Mouse (Mus musculus): ENCODE results near the gene Pcnx2.
A peak's percentile ranks its signal among the peaks of the same experiment; 100 is the strongest.

The Pcnx2 gene

DNA sequence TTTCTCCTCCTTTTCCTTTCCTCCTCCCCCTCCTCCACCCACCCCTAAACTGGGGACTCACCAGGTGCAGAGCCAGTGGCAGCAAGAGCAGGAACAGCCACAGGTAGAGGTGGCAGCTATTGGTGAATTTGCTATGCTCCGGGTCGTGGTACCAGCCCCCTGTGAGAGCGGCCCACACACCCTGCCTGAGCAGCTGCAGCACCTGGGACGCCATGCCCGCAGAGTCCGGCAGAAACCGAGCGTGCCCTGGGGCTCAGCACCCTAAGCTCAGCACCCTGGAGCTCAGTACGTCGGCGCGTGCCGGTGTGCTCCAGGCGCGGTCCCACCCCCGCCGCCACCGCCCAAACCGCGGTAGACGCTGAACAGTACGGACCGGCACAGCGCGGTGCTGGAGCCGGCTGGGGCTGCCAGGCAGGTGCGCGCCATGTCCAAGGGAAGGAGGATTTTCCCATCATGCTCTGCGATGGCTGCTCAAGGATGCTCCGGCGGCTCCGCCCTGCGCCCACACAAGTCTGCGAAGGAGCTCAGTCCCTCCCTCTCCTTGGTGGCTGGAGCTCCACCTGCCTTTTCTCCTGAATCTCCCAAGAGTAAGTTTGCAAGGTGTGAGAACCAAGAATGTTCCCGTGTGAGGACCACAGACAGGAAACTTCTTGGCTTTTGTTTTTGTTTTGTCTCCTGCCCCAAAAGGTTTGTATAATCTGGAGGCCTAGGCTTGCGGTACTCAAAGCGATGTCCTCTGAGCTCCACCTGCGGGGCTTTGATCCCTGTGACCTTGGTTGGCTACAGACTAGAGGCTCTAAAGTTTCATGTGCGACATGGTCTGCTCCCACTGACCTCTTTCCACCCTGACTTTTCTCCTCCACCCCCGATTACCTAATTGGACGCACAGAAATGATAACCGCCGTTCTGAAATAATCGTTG lies at the start of gene Pcnx2:
Gene Pcnx2, minus strand, starts transcription at position 450 of the 921 bp plus-strand sequence.
- DNase-seq, result no peak

DNA sequence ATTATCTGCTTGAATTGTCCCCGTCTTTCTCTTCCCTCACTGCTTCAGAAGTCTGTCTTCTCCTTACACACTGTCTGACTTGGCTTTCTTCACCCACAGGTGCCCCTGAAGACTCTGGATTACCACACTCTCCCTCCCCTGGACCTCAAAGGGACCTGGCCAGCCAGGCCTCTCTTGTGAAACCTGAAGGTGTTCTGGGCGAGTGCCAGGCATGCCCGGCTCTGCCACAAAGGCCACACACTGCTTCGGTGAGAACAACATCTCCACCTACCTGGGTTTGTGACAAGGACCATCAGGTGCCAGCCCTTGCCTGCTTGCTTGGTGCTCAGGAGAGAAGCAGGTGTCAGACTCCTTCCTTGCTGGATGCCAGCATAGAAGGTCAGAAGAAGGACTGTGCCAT lies 46.4 kb upstream of the Pcnx2 start:
- no peak for DNase-seq

DNA sequence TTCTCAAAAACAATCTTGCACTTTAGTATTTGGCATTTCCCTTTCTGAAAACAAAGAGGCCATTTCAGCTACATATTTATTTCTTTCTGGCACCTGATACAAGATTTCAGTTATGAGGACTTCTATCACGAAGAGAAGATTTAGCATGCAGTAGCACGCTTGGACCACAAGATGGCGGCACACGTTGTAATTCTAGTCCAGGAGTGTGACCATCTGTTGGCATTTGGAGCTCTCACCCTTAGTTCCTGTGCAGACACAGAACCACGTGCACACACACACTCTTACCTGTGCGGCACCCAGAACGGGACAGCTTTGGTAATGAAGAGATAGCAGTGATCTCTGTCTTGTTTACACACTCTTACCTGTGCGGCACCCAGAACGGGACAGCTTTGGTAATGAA lies 37.5 kb upstream of the Pcnx2 start:
- peak; percentile 55 for DNase-seq

DNA sequence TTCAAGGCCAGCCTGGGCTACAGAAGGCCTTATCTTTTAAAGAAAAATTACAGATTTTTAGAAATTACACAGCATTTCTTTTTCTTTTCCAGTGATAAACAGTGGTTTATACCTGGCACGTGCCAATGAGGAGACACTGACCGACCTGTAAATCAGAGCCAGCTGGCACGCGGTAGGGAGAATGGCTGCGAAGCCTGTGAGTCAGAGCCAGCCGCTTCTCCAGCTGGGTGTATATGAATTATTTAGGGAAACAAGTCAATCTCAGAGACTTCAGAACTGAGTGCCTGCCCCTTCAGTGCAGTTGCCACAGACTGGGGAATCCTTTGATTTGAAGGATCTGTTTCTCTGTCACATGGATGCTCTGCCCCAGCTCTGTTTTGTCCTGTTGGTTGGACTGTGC lies 33.7 kb upstream of the Pcnx2 start:
- no peak for DNase-seq

DNA sequence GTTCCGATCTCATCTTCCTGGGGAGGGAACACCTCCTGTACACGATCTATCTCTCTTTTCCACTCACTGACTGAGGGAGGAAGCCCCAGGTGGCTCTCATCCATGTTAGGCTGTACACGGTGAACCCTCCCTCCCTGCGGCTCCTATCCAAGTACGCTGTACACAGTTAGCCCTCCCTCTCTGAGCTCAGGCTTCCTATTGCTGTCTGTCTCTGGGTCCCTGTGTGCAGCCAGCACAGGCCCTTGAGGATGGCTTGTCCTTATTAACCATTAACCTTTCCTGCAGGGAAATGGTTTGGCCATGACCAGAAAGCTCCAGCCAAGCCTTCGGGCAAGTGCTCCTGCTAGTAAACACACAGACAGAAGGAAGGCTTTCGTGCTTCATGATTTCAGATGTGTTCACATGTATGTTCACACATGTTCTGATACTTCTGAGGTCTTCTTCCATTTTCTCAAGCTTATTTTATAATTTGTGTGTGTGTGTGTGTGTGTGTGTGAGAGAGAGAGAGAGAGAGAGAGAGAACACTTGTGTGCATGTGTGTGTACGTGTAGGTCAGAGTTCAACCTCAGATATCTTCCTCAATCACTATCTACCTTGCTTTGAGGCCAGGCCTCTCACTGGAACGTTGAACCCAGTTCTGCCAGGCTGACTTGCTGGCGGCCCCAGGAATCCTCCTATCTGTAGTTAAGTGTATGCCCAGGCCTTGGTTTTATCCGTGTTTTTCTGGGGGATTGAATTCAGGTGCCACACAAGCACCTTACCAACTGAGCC lies 32.3 kb upstream of the Pcnx2 start:
- peak; percentile 84 for DNase-seq

DNA sequence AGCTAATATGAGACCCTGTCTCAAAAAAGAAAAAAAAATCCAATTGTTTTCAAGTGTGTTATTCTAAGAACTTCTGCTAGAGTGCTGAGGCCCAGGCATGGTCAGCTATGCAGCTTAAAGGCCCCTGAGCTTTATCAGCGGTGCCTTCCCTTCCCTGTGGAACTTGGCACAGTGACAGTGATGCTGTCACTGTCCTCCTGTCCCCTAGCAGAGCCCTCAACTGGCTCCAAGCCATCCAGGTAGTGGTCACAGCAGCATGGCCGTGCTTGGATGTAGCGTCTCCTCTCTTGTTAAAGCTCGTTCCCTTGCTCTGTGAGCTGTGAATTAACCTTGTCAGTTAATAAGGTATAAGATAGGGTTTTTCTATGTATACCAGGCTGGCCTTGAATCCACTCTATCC lies 28.5 kb upstream of the Pcnx2 start:
- no peak for DNase-seq

DNA sequence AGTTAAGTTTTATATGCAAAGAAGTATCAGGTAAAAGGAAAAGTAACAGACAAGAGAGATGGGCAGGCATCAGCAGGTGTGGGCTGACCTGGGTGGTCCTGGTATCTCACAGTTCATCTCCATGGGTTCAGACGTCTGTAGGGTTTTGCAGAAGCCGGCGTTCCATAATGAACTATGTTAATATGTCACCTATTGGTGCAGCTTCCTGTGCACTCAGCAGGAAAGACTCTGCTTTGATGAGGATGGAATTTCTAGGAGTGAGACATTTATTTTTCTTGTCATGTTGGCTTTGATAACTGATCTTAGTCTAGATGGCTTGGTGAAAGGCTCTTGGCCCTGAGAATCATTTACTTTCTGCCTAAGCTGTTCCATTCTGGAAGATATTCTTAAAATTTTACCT lies 24.2 kb upstream of the Pcnx2 start:
- no peak for DNase-seq

DNA sequence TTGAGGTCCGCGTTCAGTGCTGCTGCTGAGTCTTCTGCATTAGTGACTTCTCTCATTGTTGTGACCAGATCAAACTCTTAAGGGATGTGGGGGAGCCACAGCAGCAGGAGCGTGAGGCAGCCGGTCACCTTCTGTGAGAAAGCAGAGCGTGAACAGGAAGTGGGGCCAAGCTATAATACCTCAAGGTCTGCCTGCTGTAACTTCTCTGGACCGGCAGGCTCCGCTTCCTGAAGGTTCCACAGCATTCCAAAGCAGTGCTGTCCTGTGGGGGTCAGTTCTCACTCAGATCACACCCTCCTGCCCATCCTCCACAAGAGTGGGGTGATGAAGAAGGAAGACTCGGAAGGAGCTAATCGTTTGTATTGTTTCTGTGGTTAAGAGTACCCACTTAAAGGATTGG lies 22.6 kb upstream of the Pcnx2 start:
- DNase-seq, result peak; percentile 44

DNA sequence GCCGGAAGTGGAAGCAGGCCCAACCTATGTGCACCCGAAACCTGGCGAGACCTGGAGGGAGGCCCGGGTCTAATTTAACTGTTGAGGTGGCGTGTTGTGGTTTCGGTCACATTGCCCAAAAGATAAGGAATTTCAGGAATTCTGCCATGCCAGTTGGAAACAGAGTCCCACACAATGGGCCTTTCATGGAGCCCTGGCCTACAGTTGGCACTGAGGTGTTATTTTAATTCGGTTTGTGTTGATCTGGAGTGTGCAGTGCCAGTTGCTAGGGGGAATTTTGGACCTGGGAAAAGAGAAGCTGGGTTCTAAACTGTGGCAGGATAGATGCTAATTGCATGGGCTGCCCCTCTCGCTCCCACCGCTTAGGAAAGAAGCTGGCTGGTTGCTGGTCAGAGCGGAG lies 22.2 kb upstream of the Pcnx2 start:
- no peak for DNase-seq

DNA sequence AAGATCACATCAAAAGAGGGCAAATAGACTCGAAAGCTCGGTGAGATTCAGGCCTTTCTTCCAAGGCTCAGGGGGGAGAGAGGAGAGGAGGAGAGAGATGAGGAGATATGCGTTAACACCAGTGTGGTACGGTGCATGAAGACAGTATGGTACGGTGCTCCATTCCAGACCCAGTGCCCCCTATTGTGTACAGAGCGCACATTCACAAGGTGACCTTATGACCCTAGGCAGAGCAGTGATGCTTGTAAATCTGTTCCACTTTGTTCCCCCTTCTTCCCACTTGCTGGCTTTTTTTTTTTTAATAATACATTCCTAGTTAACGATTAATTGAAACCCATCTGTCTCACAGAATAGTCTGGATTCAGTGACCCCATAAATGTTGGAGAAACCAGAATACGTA lies 21.4 kb upstream of the Pcnx2 start:
- no peak for DNase-seq

DNA sequence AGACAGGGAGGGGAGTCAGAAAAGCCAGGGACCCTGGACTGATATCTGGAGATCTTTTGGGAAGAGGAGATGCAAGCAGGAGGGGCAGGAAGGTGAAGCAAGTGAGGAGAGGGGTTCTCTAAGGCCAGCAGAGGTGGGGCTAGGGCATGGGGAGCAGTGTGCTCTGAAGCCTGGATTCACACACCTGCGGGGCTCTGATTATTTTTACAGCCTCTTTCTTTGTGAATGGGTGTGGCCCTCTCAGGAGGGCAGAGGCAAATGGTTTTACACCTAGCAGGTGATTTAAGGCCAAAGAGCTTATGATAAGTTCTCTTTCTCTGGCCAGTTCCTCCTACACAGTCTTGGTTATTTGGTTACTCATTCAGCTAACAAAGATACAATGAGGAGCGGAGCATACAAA lies 20.6 kb upstream of the Pcnx2 start:
- DNase-seq, result no peak

DNA sequence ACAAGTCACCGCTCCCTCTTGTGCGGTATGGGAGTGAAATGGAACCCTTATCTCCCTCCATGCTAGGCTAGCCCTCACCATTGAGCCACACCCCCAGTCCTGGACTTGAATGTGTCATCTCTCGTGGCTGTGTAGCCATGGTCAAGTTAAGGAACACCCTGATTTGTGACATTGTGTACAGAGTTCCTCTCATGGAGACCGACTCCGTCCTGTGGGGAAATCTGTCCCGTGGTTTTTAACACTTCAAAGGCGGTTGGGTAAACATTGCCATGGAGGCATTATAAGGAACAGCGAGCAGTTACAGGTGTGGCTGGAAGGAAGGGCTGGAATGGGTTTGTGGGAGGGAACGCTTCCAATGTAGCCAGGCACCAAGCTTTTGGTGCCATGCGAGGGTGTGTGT lies 18.9 kb upstream of the Pcnx2 start:
- DNase-seq, result no peak

DNA sequence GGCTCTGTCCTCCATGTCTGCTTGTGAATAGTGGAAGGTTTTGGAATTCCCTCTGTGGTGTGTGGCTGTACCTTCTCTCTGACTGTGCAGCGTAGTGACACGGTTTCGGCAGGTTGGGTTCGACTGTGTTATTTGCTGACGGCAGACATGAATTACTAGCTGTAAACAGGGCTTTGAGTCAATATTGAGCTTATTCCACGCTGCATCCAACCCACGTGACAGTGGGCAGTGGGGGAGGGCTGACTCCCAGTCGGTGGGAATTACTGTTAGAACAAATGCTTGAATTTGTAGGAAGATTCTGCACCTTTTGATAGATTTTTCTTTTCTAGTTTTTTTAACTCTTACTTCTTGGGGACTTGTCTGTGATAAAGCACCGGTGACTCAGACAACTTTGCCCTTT lies 16.3 kb upstream of the Pcnx2 start:
- no peak for DNase-seq

DNA sequence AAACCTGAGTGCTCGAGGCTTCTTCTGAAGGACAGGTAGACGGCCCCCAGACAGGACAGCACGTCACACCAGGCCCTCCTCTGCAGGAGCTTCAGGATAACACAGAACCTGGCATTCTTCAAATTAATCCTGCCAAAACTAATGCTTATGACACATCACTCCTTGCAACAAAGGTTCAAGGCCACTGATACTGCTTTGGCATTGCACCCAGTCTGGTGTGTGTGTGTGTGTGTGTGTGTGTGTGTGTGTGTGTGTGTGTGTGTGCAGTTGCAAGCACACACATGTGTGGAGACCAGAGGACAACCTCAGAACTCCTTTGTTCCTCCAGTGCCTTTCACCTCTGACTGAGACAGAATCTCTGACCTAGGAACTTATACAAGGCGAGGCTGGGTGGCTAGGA lies 15.1 kb upstream of the Pcnx2 start:
- DNase-seq, result no peak

DNA sequence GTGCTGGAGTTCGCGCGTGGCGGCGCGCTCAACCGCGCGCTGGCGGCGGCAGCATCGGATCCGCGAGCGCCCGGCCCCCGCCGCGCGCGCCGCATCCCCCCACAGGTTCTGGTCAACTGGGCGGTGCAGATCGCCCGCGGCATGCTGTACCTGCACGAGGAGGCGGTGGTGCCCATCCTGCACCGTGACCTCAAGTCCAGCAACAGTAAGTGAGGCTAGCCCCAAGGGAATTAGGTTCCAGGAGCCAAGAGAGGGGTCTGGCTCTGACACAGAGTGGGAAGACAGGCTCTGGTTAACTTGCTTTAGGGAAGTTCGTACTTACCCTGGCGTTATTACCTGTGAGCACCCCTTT lies 13.1 kb upstream of the Pcnx2 start:
- peak; percentile 41 for DNase-seq

DNA sequence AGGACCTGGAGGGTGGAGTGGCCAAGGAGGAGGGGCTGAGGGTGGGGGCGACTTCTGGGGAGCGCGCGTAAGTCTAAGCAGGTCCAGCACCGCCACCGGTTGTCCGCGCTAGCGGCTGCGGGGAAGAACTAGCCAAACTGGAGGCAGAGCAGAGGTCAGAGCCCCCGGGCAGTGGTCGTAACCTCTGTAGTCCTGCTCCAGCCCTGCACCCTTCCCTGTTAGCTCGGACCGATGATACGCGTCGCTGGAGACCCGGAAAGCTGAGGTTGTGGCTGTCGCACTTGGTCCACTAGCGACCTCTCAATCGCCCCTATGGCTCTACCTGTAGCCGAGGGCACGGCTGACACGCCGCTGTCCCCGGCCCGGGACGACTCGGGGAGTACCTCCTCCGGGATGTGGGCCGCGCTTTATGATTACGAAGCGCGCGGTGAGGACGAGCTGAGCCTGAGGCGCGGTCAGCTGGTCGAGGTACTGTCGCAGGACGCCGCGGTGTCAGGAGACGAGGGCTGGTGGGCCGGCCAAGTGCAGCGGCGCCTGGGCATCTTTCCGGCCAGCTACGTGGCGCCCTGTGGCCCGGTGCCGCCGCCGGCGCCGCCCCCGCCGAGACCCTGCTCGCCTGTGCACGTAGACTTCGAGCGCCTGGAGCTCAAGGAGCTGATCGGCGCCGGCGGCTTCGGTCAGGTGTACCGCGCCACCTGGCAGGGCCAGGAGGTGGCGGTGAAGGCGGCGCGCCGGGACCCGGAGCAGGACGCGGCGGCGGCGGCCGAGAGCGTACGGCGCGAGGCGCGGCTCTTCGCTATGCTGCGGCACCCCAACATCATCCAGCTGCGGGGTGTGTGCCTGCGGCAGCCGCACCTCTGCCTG lies 12.5 kb upstream of the Pcnx2 start, which contains the start of gene Map3k21:
Gene Map3k21, plus strand, starts transcription at position 86 of the 864 bp plus-strand sequence.
- no peak for DNase-seq

DNA sequence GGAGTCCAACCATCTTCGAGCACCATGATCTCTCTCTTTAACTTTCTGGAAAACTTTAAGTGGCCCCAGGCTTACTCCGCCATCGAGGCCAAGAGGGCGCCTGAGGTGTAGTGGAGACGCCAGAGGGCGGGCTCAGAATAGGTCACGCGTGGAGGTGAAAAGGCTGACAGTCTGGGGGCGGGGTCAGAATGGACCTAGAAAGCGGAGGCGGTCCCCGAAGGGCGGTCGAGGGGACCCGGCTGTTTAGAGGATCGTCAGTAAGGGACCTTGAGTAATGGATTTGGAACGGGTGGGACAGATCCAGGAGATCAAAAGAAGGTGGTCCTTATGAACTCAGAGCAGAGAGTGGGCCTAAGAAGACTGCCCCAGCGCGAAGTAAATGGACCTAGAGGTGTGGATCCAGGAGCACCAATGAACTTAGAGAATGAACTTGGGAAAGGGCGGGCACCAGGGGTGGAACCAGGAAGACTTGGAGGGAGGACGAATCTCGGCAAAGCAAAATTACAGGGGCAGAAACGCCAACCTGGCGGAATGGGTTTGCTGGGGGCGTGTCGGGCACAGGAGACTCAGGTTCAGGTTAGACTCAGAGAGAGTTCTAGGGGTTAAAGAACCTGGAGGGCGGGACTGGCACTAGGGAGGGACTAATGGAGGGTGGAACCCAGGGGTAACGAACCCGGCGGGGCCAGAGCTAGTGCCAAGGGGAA lies 11.7 kb upstream of the Pcnx2 start:
- peak; percentile 98 for DNase-seq

DNA sequence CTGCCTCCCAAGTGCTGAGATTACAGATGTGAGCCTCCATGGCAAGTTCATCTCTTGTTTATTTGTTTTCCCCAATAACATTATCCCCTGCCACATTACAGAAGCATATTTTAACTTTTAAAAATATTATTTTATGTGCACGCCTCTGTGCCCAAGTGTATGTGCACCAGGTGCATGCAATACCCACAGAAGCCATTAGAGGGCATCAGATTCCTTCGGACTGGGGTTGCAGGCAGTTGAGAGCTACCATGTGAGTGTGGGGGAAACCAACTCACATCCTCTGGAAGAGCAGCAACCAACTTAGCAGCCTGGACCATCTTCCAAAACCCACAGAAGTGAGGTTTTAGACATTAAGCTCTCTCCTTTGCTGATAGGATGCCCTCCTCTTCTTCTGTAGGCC lies 9.2 kb upstream of the Pcnx2 start:
- DNase-seq, result no peak

DNA sequence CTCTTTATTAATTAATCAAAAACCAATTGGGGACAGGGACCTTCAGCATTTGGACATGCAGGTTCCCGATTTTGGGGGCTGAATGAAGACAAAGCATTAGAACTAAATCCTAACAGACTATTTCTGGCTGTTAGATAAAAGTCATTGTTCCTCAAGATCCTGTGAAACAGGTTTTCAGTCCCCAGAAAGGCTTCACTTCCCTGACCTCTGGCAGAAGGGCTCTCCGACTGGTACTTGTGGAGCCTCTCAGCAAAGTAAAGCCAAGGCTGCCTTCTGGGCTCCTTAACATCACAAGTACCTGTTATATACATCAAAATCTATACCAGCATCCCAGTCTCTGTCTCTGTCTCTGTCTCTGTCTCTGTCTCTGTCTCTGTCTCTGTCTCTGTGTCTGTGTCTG lies 7.2 kb upstream of the Pcnx2 start:
- DNase-seq, result no peak

DNA sequence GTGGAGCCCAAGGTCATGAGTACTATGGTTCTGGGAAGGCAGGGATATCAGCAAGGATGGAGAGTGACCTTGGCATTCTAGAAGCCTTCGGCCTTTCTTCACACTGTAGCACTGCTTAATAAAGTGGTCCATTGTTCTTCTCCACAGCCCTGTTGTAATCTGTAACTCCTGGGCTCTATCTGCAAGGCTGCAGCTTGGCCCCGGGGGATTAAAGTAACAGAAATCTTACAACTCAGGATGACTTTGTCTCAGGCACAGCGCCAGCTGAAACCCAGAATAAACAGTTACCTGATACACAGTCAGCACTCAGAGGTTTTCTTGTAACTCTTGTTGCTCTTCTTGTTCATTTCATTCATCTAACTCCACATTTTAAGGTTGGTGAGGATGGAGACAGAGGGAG lies 4.4 kb upstream of the Pcnx2 start:
- DNase-seq, result no peak

DNA sequence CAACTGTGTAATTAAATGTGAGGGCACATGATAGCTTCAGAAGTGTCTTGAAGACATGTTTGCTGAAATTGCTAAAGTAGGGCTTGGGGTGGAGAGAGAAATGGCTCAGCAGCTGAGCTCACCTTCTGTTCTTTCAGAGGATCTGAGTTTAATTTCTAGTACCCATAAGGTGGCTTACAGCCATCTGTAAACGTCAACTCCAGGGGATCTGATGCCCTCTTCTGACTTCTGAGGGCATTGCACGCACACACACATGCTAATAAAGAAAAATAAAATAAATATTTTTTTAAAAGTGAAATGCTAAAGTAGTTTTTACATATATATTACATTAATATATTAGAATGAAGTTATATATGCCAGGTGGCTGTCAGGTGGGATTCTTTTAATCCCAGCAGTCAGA lies 3.0 kb upstream of the Pcnx2 start:
- no peak for DNase-seq

DNA sequence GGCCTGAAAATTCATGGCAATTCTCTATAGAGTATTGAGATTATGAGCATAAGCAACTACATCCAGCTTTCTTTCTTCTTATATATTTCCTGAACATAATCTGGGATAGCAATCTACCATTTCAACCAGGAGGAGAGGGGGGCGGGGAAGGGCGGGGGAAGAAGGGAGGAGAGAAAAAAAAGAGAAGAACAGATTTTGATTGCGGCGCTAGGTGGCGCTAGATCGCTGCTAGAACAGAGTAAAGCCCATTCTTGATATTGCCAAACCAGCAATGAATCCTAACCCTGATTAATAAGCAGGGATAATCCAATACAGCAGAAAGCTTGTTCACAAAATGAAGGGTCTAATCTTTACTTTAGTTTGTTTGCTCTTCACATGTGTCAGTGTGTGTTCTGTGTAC lies 782 bp upstream of the Pcnx2 start:
- DNase-seq, result no peak

DNA sequence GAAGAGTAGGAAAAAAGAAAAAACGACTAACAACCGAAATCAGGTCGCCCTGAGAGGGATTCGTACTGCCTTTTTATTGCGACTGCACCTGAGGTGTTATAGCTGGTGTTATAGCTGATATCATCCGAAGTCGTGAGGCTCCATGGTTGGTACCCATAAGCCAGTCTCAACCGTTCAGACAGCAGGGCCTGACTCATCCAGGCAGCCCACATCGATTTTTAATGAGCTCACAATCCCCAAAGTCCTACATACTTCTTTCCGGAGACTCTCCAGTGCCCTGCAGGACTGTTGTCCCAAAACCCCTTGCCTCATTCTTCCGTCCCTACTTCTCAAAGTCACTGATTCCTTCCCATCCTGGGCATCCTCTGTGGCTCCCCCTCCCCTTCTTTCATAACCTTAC lies 729 bp downstream of the Pcnx2 start:
- no peak for DNase-seq

All from kidney, adult 11 months (tissue).